In genomic region chr2:91243416-91243815, GRCm38 (mm10) we compare ENCODE assay signal across 9 mouse cellular contexts. TPM values are rescaled to one million over a fixed set of nuclear protein-coding genes. Genes with fewer than 3 reads are reported as not detected.
DNase-seq lines count a peak whose midpoint lies in the region; ATAC-seq and TF ChIP-seq lines count a peak whose summit lies in the region.
"Had no signal": no experiment of that assay in that cellular context is flagged by ENCODE, and none has a peak within 500 bp of the region (broad histone marks: within the 10 kb centered on the region; RNA-seq: fewer than 3 reads in every experiment).

No protein-coding gene starts in this region.

- H3K9ac ChIP-seq in hindbrain, embryonic 14.5 days = no peak overlapping the region
- H3K9ac ChIP-seq in liver, embryonic 11.5 days (ENCODE audit: low read depth, low read length) = peak overlapping the region; percentile 12; the same call in 1 of the 2 replicates
- H3K9ac ChIP-seq in heart, embryonic 11.5 days (ENCODE audit: low read depth, low read length) = no peak overlapping the region

- H3K4me3 ChIP-seq in gastrocnemius, adult 2 months = no peak overlapping the region
- no peak overlapping the region for H3K4me3 ChIP-seq in hindbrain, embryonic 14.5 days (replicated peaks; ENCODE audit: low read length)
- no peak overlapping the region for H3K4me3 ChIP-seq in liver, embryonic 11.5 days (ENCODE audit: low read depth, low read length)
- no peak overlapping the region for H3K4me3 ChIP-seq in heart, embryonic 11.5 days (ENCODE audit: low read depth, low read length)

- no peak for TF ChIP-seq CTCF in gastrocnemius, adult 2 months (IDR thresholded peaks at IDR 0.05)

- no peaks in the 10 kb centered on the region for H3K36me3 ChIP-seq in hindbrain, embryonic 14.5 days (replicated peaks; ENCODE audit: control insufficient read depth, insufficient read depth)
- no peaks in the 10 kb centered on the region for H3K36me3 ChIP-seq in liver, embryonic 11.5 days (ENCODE audit: control insufficient read depth, insufficient read depth, low read length)
- H3K36me3 ChIP-seq in heart, embryonic 11.5 days (ENCODE audit: control insufficient read depth, insufficient read depth, low read length) = no peaks in the 10 kb centered on the region

- DNase-seq in gastrocnemius, adult 2 months = peak; percentile 24
- DNase-seq in gastrocnemius, adult 8-10 months (ENCODE audit: low spot score in 2 of 2) = no peak
- peak; percentile 58 for DNase-seq in NIH3T3 (ENCODE audit: low read depth)
- no peak for DNase-seq in hindbrain, embryonic 14.5 days (ENCODE audit: low spot score)
- DNase-seq in liver, embryonic 11.5 days (ENCODE audit: low spot score) = no peak
- DNase-seq in gastrocnemius, adult 18-20 months (ENCODE audit: low spot score) = no peak
- DNase-seq in lung, postnatal 14 days = no peak
- DNase-seq: adrenal gland, postnatal 36 days had no signal

- H3K9me3 ChIP-seq in hindbrain, embryonic 14.5 days (ENCODE audit: control insufficient read depth, low read length) = no peaks in the 10 kb centered on the region
- no peaks in the 10 kb centered on the region for H3K9me3 ChIP-seq in liver, embryonic 11.5 days (ENCODE audit: control insufficient read depth, low read length)
- no peaks in the 10 kb centered on the region for H3K9me3 ChIP-seq in heart, embryonic 11.5 days (replicated peaks; ENCODE audit: control insufficient read depth, low read length)

- peak overlapping the region; percentile 90 for H3K27ac ChIP-seq in gastrocnemius, adult 2 months
- no peak overlapping the region for H3K27ac ChIP-seq in hindbrain, embryonic 14.5 days
- H3K27ac ChIP-seq in liver, embryonic 11.5 days (ENCODE audit: low read depth, low read length) = no peak overlapping the region
- H3K27ac ChIP-seq in heart, embryonic 11.5 days (ENCODE audit: low read depth, low read length) = no peak overlapping the region

- intact Hi-C loops in gastrocnemius, adult 2 months (cut with DNase I) = loop anchor here (2.0 kb wide), 1 partner anchor 13 kb away; no protein-coding TSS in a partner anchor

- H3K4me2 ChIP-seq in hindbrain, embryonic 14.5 days (replicated peaks) = no peak overlapping the region
- no peak overlapping the region for H3K4me2 ChIP-seq in liver, embryonic 11.5 days
- no peak overlapping the region for H3K4me2 ChIP-seq in heart, embryonic 11.5 days

- no peaks in the 10 kb centered on the region for H3K4me1 ChIP-seq in hindbrain, embryonic 14.5 days (replicated peaks; ENCODE audit: control insufficient read depth, insufficient read depth, low read length)
- peaks cover 13% of the 10 kb centered on the region for H3K4me1 ChIP-seq in liver, embryonic 11.5 days (replicated peaks; ENCODE audit: control insufficient read depth, insufficient read depth, low read length)
- no peaks in the 10 kb centered on the region for H3K4me1 ChIP-seq in heart, embryonic 11.5 days (ENCODE audit: control insufficient read depth, insufficient read depth, low read length)

- WGBS in hindbrain, embryonic 14.5 days = 59% methylated on average over 3 of the region's 3 CpGs
- 68% methylated on average over 3 of the region's 3 CpGs for WGBS in liver, embryonic 11.5 days
- 63% methylated on average over 3 of the region's 3 CpGs for WGBS in heart, embryonic 11.5 days (ENCODE audit: insufficient replicate concordance)

- H3K27me3 ChIP-seq in hindbrain, embryonic 14.5 days (ENCODE audit: control insufficient read depth, insufficient read depth, low read length) = no peaks in the 10 kb centered on the region
- no peaks in the 10 kb centered on the region for H3K27me3 ChIP-seq in liver, embryonic 11.5 days (replicated peaks; ENCODE audit: control insufficient read depth, insufficient read depth, low read length)
- no peaks in the 10 kb centered on the region for H3K27me3 ChIP-seq in heart, embryonic 11.5 days (ENCODE audit: control insufficient read depth, insufficient read depth, low read length)

- 0 out of 2 replicates have a peak, but pooled peaks have one; percentile 46 for ATAC-seq in hindbrain, embryonic 14.5 days (ENCODE audit: low FRiP score)
- ATAC-seq in liver, embryonic 11.5 days (replicated peaks; ENCODE audit: low FRiP score) = no peak
- no peak for ATAC-seq in heart, embryonic 11.5 days (replicated peaks; ENCODE audit: insufficient number of reproducible peaks, low FRiP score, low TSS enrichment)

RNA-seq across cellular contexts. Expression of gene Ddb2, which starts 6.6 kb away (rescaled TPM):
- total RNA-seq in gastrocnemius, adult 2 months (2021) = 1 to 10 TPM; 2.6 to 2.8 TPM
- 1 to 10 TPM; 1.2 to 3.5 (median 2.0) TPM for total RNA-seq in gastrocnemius, adult 8-10 months (2022)
- polyA plus RNA-seq in hindbrain, embryonic 14.5 days (2014; fragmentation: Nextera tagmentation; extraction: Ambion mirVana) = 9.4 and 11.4 TPM in 2 replicates
- 12.9 and 15.3 TPM in 2 replicates for polyA plus RNA-seq in liver, embryonic 11.5 days (2014; fragmentation: Nextera tagmentation; extraction: Ambion mirVana)
- polyA plus RNA-seq in heart, embryonic 11.5 days (2014; fragmentation: Nextera tagmentation; extraction: Ambion mirVana) = 7.3 and 8.3 TPM in 2 replicates
- total RNA-seq in gastrocnemius, adult 18-20 months (2021) = 1 to 10 TPM; 2.9 TPM

RNA-seq across cellular contexts. Expression of gene Pacsin3, which starts 12.3 kb away (rescaled TPM):
- total RNA-seq in gastrocnemius, adult 2 months (2021) = 100 to 1,000 TPM; 375 to 428 TPM
- 100 to 1,000 TPM; 324 to 413 (median 369) TPM for total RNA-seq in gastrocnemius, adult 8-10 months (2022)
- polyA plus RNA-seq in hindbrain, embryonic 14.5 days (2014; fragmentation: Nextera tagmentation; extraction: Ambion mirVana) = 12.9 and 13.5 TPM in 2 replicates
- 15.6 and 16.1 TPM in 2 replicates for polyA plus RNA-seq in liver, embryonic 11.5 days (2014; fragmentation: Nextera tagmentation; extraction: Ambion mirVana)
- polyA plus RNA-seq in heart, embryonic 11.5 days (2014; fragmentation: Nextera tagmentation; extraction: Ambion mirVana) = 18.6 and 19.5 TPM in 2 replicates
- 100 to 1,000 TPM; 311 to 416 TPM for total RNA-seq in gastrocnemius, adult 18-20 months (2021)

RNA-seq across cellular contexts. Expression of gene Arfgap2, which starts 21.4 kb away (rescaled TPM):
- 100 to 1,000 TPM; 152 to 211 TPM for total RNA-seq in gastrocnemius, adult 2 months (2021)
- 100 to 1,000 TPM; 170 to 194 (median 181) TPM for total RNA-seq in gastrocnemius, adult 8-10 months (2022)
- 59.6 and 64.0 TPM in 2 replicates for polyA plus RNA-seq in hindbrain, embryonic 14.5 days (2014; fragmentation: Nextera tagmentation; extraction: Ambion mirVana)
- 95.7 and 105 TPM in 2 replicates for polyA plus RNA-seq in liver, embryonic 11.5 days (2014; fragmentation: Nextera tagmentation; extraction: Ambion mirVana)
- 56.7 and 64.1 TPM in 2 replicates for polyA plus RNA-seq in heart, embryonic 11.5 days (2014; fragmentation: Nextera tagmentation; extraction: Ambion mirVana)
- 100 to 1,000 TPM; 136 to 146 TPM for total RNA-seq in gastrocnemius, adult 18-20 months (2021)

RNA-seq across cellular contexts. Expression of gene Acp2, which starts 40.7 kb away (rescaled TPM):
- 10 to 100 TPM; 12.5 to 13.6 TPM for total RNA-seq in gastrocnemius, adult 2 months (2021)
- 10 to 100 TPM; 10.2 to 11.1 (median 10.5) TPM for total RNA-seq in gastrocnemius, adult 8-10 months (2022)
- polyA plus RNA-seq in hindbrain, embryonic 14.5 days (2014; fragmentation: Nextera tagmentation; extraction: Ambion mirVana) = 40.9 and 49.8 TPM in 2 replicates
- polyA plus RNA-seq in liver, embryonic 11.5 days (2014; fragmentation: Nextera tagmentation; extraction: Ambion mirVana) = 16.2 and 17.8 TPM in 2 replicates
- polyA plus RNA-seq in heart, embryonic 11.5 days (2014; fragmentation: Nextera tagmentation; extraction: Ambion mirVana) = 19.0 and 20.3 TPM in 2 replicates
- total RNA-seq in gastrocnemius, adult 18-20 months (2021) = 10 to 100 TPM; 11.7 to 13.5 TPM

RNA-seq across cellular contexts. Expression of gene Nr1h3, which starts 40.8 kb away (rescaled TPM):
- 10 to 100 TPM; 26.8 to 26.9 TPM for total RNA-seq in gastrocnemius, adult 2 months (2021)
- 10 to 100 TPM; 20.7 to 31.4 (median 24.5) TPM for total RNA-seq in gastrocnemius, adult 8-10 months (2022)
- polyA plus RNA-seq in hindbrain, embryonic 14.5 days (2014; fragmentation: Nextera tagmentation; extraction: Ambion mirVana) = 1.5 and 2.8 TPM in 2 replicates
- 12.2 and 14.6 TPM in 2 replicates for polyA plus RNA-seq in liver, embryonic 11.5 days (2014; fragmentation: Nextera tagmentation; extraction: Ambion mirVana)
- 2.5 and 2.8 TPM in 2 replicates for polyA plus RNA-seq in heart, embryonic 11.5 days (2014; fragmentation: Nextera tagmentation; extraction: Ambion mirVana)
- total RNA-seq in gastrocnemius, adult 18-20 months (2021) = 10 to 100 TPM; 22.2 to 24.1 TPM

Comparison
In these comparisons a context has a peak if more than half of its experiments do, and no peak if none do; other contexts are left out.
1. DNase-seq: peak in gastrocnemius, adult 2 months (single experiment) and NIH3T3 (single experiment); none in gastrocnemius, adult 8-10 months (0 of 2), hindbrain, embryonic 14.5 days (single experiment), liver, embryonic 11.5 days (single experiment), gastrocnemius, adult 18-20 months (single experiment) and lung, postnatal 14 days (single experiment).